Mouse (Mus musculus) liver, adult 2 months (tissue): ENCODE results near the gene Gm20388. TPM values are rescaled to one million over a fixed set of nuclear protein-coding genes. Genes with fewer than 3 reads are reported as not detected.

Experiments
- DNase-seq: peaks from one replicate; pipeline ENCODE4 v3.0.0-alpha.2; 2011; ENCODE audit warnings: low read depth, low spot score; ENCODE audit errors: extremely low read depth
- H3K27ac ChIP-seq: fragments of 200-500 bp; replicated peaks from 2 replicates; pipeline ENCODE4 v1.5.1; 2012; ENCODE audit warnings: low read depth, mild to moderate bottlenecking, control low read depth, inconsistent platforms, low read length; ENCODE audit not compliant: insufficient read depth
- H3K27me3 ChIP-seq: fragments of 200-500 bp; 2 replicates; pipeline ENCODE4 v1.6.1; 2012; ENCODE audit warnings: mild to moderate bottlenecking, moderate library complexity, low read length, inconsistent platforms; ENCODE audit not compliant: control insufficient read depth, insufficient read depth
- H3K36me3 ChIP-seq: fragments of 200-500 bp; 2 replicates; pipeline ENCODE4 v1.6.1; 2012; ENCODE audit warnings: low read length, inconsistent platforms; ENCODE audit not compliant: control insufficient read depth, insufficient read depth
- H3K4me1 ChIP-seq: fragments of 200-500 bp; 2 replicates; pipeline ENCODE4 v1.6.1; 2011; ENCODE audit warnings: low read length; ENCODE audit not compliant: control insufficient read depth, insufficient read depth
- H3K4me3 ChIP-seq: fragments of 200-500 bp; 2 replicates; pipeline ENCODE4 v1.5.1; 2011; ENCODE audit warnings: low read depth, mild to moderate bottlenecking, control low read depth, low read length, moderate library complexity; ENCODE audit not compliant: insufficient read depth
- H3K79me2 ChIP-seq: fragments of 200-500 bp; 2 replicates; pipeline ENCODE4 v1.6.1; 2012; ENCODE audit warnings: inconsistent platforms, mild to moderate bottlenecking, low read length, moderate library complexity; ENCODE audit not compliant: control insufficient read depth, insufficient read depth
- H3K9ac ChIP-seq: fragments of 200-500 bp; 2 replicates; pipeline ENCODE4 v1.6.1; 2012; ENCODE audit warnings: low read depth, mild to moderate bottlenecking, control low read depth, inconsistent platforms, low read length
- CTCF ChIP-seq: fragments of 200-500 bp; IDR thresholded peaks from 2 replicates; pipeline ENCODE4 v1.5.1; 2011; ENCODE audit warnings: low read depth, low read length, control low read depth
- POLR2A ChIP-seq: fragments of 200-500 bp; IDR thresholded peaks from 2 replicates; pipeline ENCODE4 v1.6.1; 2011; ENCODE audit warnings: low read length, control low read depth; ENCODE audit not compliant: insufficient read depth; ENCODE audit errors: extremely low read depth
- WGBS: fragments of 180-500 bp; shearing (Covaris S2); methylation state at CpG from one replicate; pipeline ENCODE4 v1.1.7; 2018; 5-methylcytosine and 5-hydroxymethylcytosine counted together
- polyA plus RNA-seq: library from polyadenylated mRNA; depleted of rRNA; stranded (reverse); fragments of >200 nt; gene quantifications from 2 replicates; pipeline ENCODE4 v1.2.3, GENCODE M21; 2012
- total RNA-seq: library from RNA; depleted of rRNA; stranded (reverse); fragments of >200 nt; gene quantifications from 2 replicates; pipeline ENCODE4 v1.2.3, GENCODE M21; 2014

The Gm20388 gene
- total and polyA plus RNA-seq, 2 experiments = 6.4 to 19.9 TPM

DNA sequence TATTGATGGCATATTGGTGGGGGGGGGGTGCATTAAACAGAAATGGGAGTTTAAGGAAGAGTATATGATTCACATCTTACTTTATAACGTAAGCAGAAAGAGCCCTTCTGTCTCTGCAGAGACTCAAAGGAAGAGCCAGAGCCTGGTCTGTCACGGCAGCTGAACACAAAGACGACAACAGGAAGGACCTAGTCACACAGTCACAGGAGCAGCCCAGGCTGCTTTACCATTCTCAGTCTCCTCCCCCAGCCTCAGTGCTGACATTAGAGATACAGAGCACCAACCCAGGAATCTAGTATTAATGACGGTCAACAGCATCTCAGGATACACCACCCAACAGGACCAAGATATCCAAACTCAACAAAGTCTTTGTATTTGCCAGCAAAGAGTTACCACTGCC, 3027.9 kb downstream of the Gm20388 start:
- no peak overlapping the region for H3K27ac ChIP-seq
- 57% methylated on average over 4 of the region's 4 CpGs for WGBS

DNA sequence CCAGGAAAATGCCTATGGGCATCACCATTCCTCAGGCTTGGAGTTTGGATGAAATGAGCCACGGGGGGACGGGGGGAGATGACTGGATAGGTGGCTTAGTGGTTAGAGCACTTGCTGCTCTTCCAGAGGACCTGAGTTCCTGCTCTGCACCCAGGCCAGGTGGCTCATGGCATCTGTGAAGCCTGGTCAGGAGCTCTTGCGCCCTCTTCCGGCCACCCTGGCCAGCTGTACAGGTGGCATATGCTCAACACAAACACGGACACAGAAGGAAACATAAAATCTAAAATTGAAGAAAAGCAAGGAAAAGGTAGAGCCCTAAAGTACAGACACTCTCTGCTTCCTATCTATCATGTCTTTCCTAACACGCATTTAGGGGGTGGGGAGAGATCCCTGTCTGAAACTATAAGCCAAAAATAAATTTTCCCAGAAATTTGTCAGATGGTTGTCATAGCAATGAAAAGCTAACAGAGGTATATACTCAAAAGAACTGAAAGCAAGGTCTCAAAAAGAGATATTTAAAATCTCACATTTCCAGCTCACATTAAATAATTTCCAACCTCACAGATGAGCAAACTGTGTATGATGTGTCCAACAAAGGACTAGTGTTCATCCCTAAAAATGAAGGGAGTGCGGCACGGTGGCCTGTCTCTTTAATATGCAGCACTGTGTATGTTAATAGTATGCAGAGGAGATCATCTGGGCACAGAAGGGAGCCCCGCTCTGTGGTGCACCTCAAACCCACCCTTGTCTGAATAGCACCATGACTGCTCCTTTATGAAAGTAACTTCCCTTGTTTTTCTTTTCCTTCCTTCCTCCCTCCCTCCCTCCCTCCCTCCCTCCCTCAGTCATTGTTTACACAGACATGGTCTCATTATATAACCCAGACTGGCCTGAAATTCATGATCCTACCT, 3032.4 kb downstream of the Gm20388 start:
- peak; percentile 60 for TF ChIP-seq CTCF
- TF ChIP-seq POLR2A = no peak
- Histone ChIP-seq H3K4me3 (no peak overlapping the region), H3K36me3 (no peaks in the 10 kb centered on the region), H3K27me3 (no peaks in the 10 kb centered on the region), H3K79me2 (peaks cover 59% of the 10 kb centered on the region), H3K27ac (0 out of 2 replicates have a peak overlapping the region, but pooled peaks have one; percentile 27), H3K9ac (no peak overlapping the region), H3K4me1 (peaks cover 22% of the 10 kb centered on the region)
- 80% methylated on average over 9 of the region's 9 CpGs for WGBS
- no peak for DNase-seq

More for the DNA sequence above, 3027.9 kb downstream of the Gm20388 start:
- Histone ChIP-seq H3K4me3 (no peak overlapping the region), H3K79me2 (peaks cover 60% of the 10 kb centered on the region; the same call in 1 of the 2 replicates), H3K4me1 (peaks cover 20% of the 10 kb centered on the region), H3K9ac (no peak overlapping the region), H3K36me3 (no peaks in the 10 kb centered on the region), H3K27me3 (no peaks in the 10 kb centered on the region)
- no peak for TF ChIP-seq POLR2A
- TF ChIP-seq CTCF = no peak
- DNase-seq = no peak

DNA sequence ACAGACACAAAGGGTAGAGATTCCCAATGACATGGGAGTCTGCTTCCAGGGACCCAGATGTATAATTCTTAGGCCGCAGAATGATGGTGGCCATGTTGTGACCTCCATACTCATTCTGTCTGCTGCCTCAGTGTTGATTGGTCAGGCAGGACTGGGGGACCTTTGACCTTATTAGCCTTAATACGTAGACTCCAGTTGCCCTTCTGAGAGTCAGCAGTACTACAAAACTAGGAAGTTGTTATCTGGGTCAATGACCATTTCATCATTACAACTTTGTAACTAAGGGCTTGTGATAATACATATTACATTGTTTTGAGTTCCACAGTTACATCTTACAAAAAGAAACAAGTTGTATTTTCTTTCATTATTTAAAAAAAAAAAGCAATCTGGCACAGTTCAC, 3035.1 kb downstream of the Gm20388 start:
- WGBS = 49% methylated on average over 2 of the region's 2 CpGs
- peaks cover 22% of the 10 kb centered on the region for H3K4me1 ChIP-seq
- 0 out of 2 replicates have a peak overlapping the region, but pooled peaks have one; percentile 32 for H3K27ac ChIP-seq
- H3K9ac ChIP-seq = no peak overlapping the region
- no peaks in the 10 kb centered on the region for H3K36me3 ChIP-seq
- TF ChIP-seq CTCF (no peak), POLR2A (no peak)
- H3K79me2 ChIP-seq = peaks cover 52% of the 10 kb centered on the region
- H3K4me3 ChIP-seq = no peak overlapping the region
- DNase-seq = peak; percentile 70
- H3K27me3 ChIP-seq = no peaks in the 10 kb centered on the region

DNA sequence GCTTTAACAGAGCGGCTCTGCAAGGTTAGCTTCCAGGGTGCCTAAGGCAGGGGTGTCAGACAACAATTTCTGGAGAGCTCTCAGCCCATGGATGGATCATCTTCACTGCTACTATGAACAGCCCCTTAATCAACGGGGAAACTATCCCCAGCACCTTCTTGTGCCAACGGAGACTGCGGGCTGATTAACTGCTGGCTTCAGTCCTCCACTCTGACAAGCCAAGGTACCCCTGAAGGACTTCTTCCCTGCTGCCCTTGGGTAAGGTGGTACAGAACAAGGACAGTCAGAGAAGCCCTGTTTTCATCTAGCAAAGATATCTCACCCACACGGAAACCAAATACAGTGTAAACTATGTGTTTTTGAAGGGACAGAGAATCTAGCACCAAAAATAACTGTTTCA, 3039.1 kb downstream of the Gm20388 start:
- H3K36me3 ChIP-seq = no peaks in the 10 kb centered on the region
- DNase-seq = no peak
- WGBS = 73% methylated on average over 5 of the region's 5 CpGs
- H3K27me3 ChIP-seq = no peaks in the 10 kb centered on the region
- H3K9ac ChIP-seq = no peak overlapping the region
- no peak overlapping the region for H3K4me3 ChIP-seq
- H3K79me2 ChIP-seq = peaks cover 57% of the 10 kb centered on the region
- TF ChIP-seq CTCF = no peak
- no peak for TF ChIP-seq POLR2A
- no peak overlapping the region for H3K27ac ChIP-seq
- H3K4me1 ChIP-seq = peaks cover 20% of the 10 kb centered on the region

GRCm38 (mm10) chr8:122951456-122951855, 3040.8 kb downstream of the Gm20388 start:
- no peak for DNase-seq
- H3K9ac ChIP-seq = no peak overlapping the region
- 86% methylated on average over 5 of the region's 5 CpGs for WGBS
- peaks cover 60% of the 10 kb centered on the region for H3K79me2 ChIP-seq
- H3K4me1 ChIP-seq = peaks cover 10% of the 10 kb centered on the region
- TF ChIP-seq POLR2A (no peak), CTCF (no peak)
- no peaks in the 10 kb centered on the region for H3K36me3 ChIP-seq
- H3K27me3 ChIP-seq = no peaks in the 10 kb centered on the region
- no peak overlapping the region for H3K4me3 ChIP-seq
- no peak overlapping the region for H3K27ac ChIP-seq

GRCm38 (mm10) chr8:122953028-122953427, 3042.4 kb downstream of the Gm20388 start:
- DNase-seq = no peak
- Histone ChIP-seq H3K27ac (no peak overlapping the region), H3K4me1 (peaks cover 7% of the 10 kb centered on the region)

More at GRCm38 (mm10) chr8:122953028-122953427, 3042.4 kb downstream of the Gm20388 start:
- no peak overlapping the region for H3K9ac ChIP-seq
- no peaks in the 10 kb centered on the region for H3K36me3 ChIP-seq
- peaks cover 66% of the 10 kb centered on the region for H3K79me2 ChIP-seq
- 90% methylated on average over 6 of the region's 6 CpGs for WGBS
- H3K27me3 ChIP-seq = no peaks in the 10 kb centered on the region
- TF ChIP-seq CTCF = no peak
- TF ChIP-seq POLR2A = no peak
- no peak overlapping the region for H3K4me3 ChIP-seq
